In the genomic region with DNA sequence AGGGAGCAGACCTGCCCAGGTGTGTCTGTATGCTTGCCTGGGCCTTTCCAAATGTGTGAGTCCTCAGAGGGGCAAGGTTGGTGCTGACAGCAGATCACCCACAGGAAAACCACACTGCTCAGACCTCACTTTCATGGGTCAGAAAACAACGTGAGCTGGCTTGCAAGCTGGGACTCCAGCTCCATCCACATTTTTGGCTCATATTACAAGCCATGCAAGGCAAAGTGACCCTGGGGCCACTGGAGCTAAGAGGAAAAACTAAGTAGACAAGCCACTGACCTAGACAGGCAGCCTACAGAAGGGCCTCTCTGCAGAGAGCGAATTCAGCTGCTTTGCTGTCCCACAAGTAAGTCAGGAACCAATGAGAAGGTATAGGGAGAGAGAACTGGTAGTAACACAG, we compare ENCODE assay signal across 8 mouse cellular contexts.
DNase-seq lines count a peak whose midpoint lies in the region; ATAC-seq lines count a peak whose summit lies in the region.
"Had no signal": no experiment of that assay in that cellular context is flagged by ENCODE, and none has a peak within 500 bp of the region (broad histone marks: within the 10 kb centered on the region; RNA-seq: fewer than 3 reads in every experiment).

No protein-coding gene starts in this region.

- H3K9ac ChIP-seq in neural tube, embryonic 11.5 days (ENCODE audit: low read length): no peak overlapping the region
- H3K9ac ChIP-seq in embryonic facial prominence, embryonic 11.5 days (replicated peaks; ENCODE audit: low read length): no peak overlapping the region
- no peak overlapping the region for H3K9ac ChIP-seq in kidney, embryonic 16.5 days (replicated peaks; ENCODE audit: low read length)
- H3K9ac ChIP-seq in stomach, embryonic 16.5 days (ENCODE audit: low read length): no peak overlapping the region
- H3K9ac ChIP-seq: midbrain, embryonic 15.5 days had no signal

- no peaks in the 10 kb centered on the region for H3K36me3 ChIP-seq in neural tube, embryonic 11.5 days (ENCODE audit: control insufficient read depth, insufficient read depth, low read length)
- no peaks in the 10 kb centered on the region for H3K36me3 ChIP-seq in embryonic facial prominence, embryonic 11.5 days (replicated peaks; ENCODE audit: control insufficient read depth, insufficient read depth, low read depth, low read length)
- no peaks in the 10 kb centered on the region for H3K36me3 ChIP-seq in kidney, embryonic 16.5 days (ENCODE audit: insufficient read depth, low read length)
- H3K36me3 ChIP-seq in stomach, embryonic 16.5 days (ENCODE audit: control insufficient read depth, insufficient read depth, low read length): no peaks in the 10 kb centered on the region
- H3K36me3 ChIP-seq: midbrain, embryonic 15.5 days had no signal

- no peak for ATAC-seq in neural tube, embryonic 11.5 days (ENCODE audit: insufficient read depth, low FRiP score, low TSS enrichment)
- no peak for ATAC-seq in embryonic facial prominence, embryonic 11.5 days (replicated peaks; ENCODE audit: insufficient number of reproducible peaks, low FRiP score, low TSS enrichment, low read depth)
- ATAC-seq in kidney, embryonic 16.5 days (ENCODE audit: low FRiP score, low TSS enrichment): peak; percentile 84
- 0 out of 2 replicates have a peak, but pooled peaks have one; percentile 18 for ATAC-seq in stomach, embryonic 16.5 days (ENCODE audit: insufficient read depth, low FRiP score)
- no peak for ATAC-seq in erythroid progenitor cell, adult 5-6 weeks (replicated peaks; ENCODE audit: low FRiP score, poor library complexity, severe bottlenecking)
- ATAC-seq: midbrain, embryonic 15.5 days had no signal

- H3K27me3 ChIP-seq in neural tube, embryonic 11.5 days (ENCODE audit: control insufficient read depth, insufficient read depth, low read length): no peaks in the 10 kb centered on the region
- no peaks in the 10 kb centered on the region for H3K27me3 ChIP-seq in embryonic facial prominence, embryonic 11.5 days (ENCODE audit: control insufficient read depth, insufficient read depth, low read length)
- no peaks in the 10 kb centered on the region for H3K27me3 ChIP-seq in kidney, embryonic 16.5 days (ENCODE audit: insufficient read depth, low read length)
- no peaks in the 10 kb centered on the region for H3K27me3 ChIP-seq in stomach, embryonic 16.5 days (ENCODE audit: control insufficient read depth, insufficient read depth, low read length)

- H3K4me1 ChIP-seq in neural tube, embryonic 11.5 days (ENCODE audit: control insufficient read depth, insufficient read depth, low read length): peaks cover 5% of the 10 kb centered on the region; the same call in 1 of the 2 replicates
- H3K4me1 ChIP-seq in embryonic facial prominence, embryonic 11.5 days (ENCODE audit: control insufficient read depth, insufficient read depth, low read length): peaks cover 9% of the 10 kb centered on the region; the same call in 1 of the 2 replicates
- H3K4me1 ChIP-seq in kidney, embryonic 16.5 days (ENCODE audit: insufficient read depth, low read length): peaks cover 46% of the 10 kb centered on the region
- peaks cover 18% of the 10 kb centered on the region for H3K4me1 ChIP-seq in stomach, embryonic 16.5 days (ENCODE audit: control insufficient read depth, insufficient read depth, low read length)

- no peak overlapping the region for H3K4me3 ChIP-seq in neural tube, embryonic 11.5 days (ENCODE audit: low read depth, low read length)
- H3K4me3 ChIP-seq in embryonic facial prominence, embryonic 11.5 days (ENCODE audit: low read depth, low read length): no peak overlapping the region
- no peak overlapping the region for H3K4me3 ChIP-seq in kidney, embryonic 16.5 days (ENCODE audit: low read length)
- H3K4me3 ChIP-seq in stomach, embryonic 16.5 days (replicated peaks; ENCODE audit: low read length): no peak overlapping the region
- H3K4me3 ChIP-seq: midbrain, embryonic 15.5 days had no signal

- H3K27ac ChIP-seq in neural tube, embryonic 11.5 days (ENCODE audit: low read depth, low read length): 0 out of 2 replicates have a peak overlapping the region, but pooled peaks have one; percentile 34
- H3K27ac ChIP-seq in embryonic facial prominence, embryonic 11.5 days (replicated peaks; ENCODE audit: low read depth, low read length): no peak overlapping the region; the same call in 1 of the 2 replicates
- peak overlapping the region; percentile 74 for H3K27ac ChIP-seq in kidney, embryonic 16.5 days (ENCODE audit: low read length)
- 0 out of 2 replicates have a peak overlapping the region, but pooled peaks have one; percentile 15 for H3K27ac ChIP-seq in stomach, embryonic 16.5 days (ENCODE audit: low read length)
- H3K27ac ChIP-seq: midbrain, embryonic 15.5 days had no signal

- DNase-seq in neural tube, embryonic 11.5 days (ENCODE audit: low spot score): no peak
- DNase-seq in neural tube, embryonic 10.5 days (ENCODE audit: extremely low spot score, low spot score): no peak
- DNase-seq in embryonic facial prominence, embryonic 11.5 days (ENCODE audit: low spot score): peak; percentile 51
- DNase-seq in ovary, postnatal 36 days (ENCODE audit: low spot score): no peak

- no peaks in the 10 kb centered on the region for H3K9me3 ChIP-seq in neural tube, embryonic 11.5 days (ENCODE audit: control insufficient read depth, low read length)
- H3K9me3 ChIP-seq in embryonic facial prominence, embryonic 11.5 days (replicated peaks; ENCODE audit: control insufficient read depth, low read length): no peaks in the 10 kb centered on the region
- H3K9me3 ChIP-seq in kidney, embryonic 16.5 days (ENCODE audit: low read length): no peaks in the 10 kb centered on the region
- H3K9me3 ChIP-seq in stomach, embryonic 16.5 days (replicated peaks; ENCODE audit: control insufficient read depth, low read length): no peaks in the 10 kb centered on the region
- H3K9me3 ChIP-seq: midbrain, embryonic 15.5 days had no signal

- H3K4me2 ChIP-seq in neural tube, embryonic 11.5 days (ENCODE audit: low read depth): no peak overlapping the region
- no peak overlapping the region for H3K4me2 ChIP-seq in embryonic facial prominence, embryonic 11.5 days (ENCODE audit: low read depth, low read length)
- H3K4me2 ChIP-seq in kidney, embryonic 16.5 days (replicated peaks; ENCODE audit: low read depth, low read length): no peak overlapping the region
- H3K4me2 ChIP-seq in stomach, embryonic 16.5 days (ENCODE audit: low read depth, low read length): no peak overlapping the region
- H3K4me2 ChIP-seq: midbrain, embryonic 15.5 days had no signal

- 32% methylated on average over 2 of the region's 2 CpGs for WGBS in neural tube, embryonic 11.5 days
- 24% methylated on average over 2 of the region's 2 CpGs for WGBS in embryonic facial prominence, embryonic 11.5 days
- WGBS in kidney, embryonic 16.5 days: 10% methylated on average over 2 of the region's 2 CpGs
- 33% methylated on average over 2 of the region's 2 CpGs for WGBS in stomach, embryonic 16.5 days

Comparison
In these comparisons a context has a peak if more than half of its experiments do, and no peak if none do; other contexts are left out.
1. ATAC-seq: peak in kidney, embryonic 16.5 days (single experiment) and stomach, embryonic 16.5 days (single experiment); none in neural tube, embryonic 11.5 days (single experiment), embryonic facial prominence, embryonic 11.5 days (single experiment) and erythroid progenitor cell, adult 5-6 weeks (single experiment).